Mouse (Mus musculus) embryo, embryonic 11 days (tissue): ENCODE results near the gene Mcmbp.
"Not testable (repeated sequence)": the region's sequence is repeated elsewhere in the genome, so short reads cannot be mapped to it uniquely, and the experiment has no call there.

ENCODE experiments used
- DNase-seq: peaks from one replicate; pipeline ENCODE4 v3.0.0-alpha.2; 2015

Mcmbp gene

DNA sequence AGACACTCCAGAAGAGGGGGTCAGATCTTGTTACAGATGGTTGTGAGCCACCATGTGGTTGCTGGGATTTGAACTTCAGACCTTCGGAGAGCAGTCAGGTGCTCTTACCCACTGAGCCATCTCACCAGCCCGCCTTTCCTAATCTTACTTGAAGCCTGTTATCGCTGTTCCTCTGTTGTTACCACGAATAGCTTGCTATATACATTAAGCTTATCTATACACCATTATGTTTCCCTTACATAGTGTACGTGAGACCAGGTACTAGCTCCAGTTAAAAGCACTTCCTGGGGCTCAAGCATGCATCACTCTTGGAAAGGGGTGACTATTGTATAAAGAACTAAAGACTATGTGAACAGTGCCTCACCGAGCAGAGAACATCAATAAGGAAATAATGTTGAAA lies 40.3 kb downstream of the Mcmbp start:
- DNase-seq = not testable (repeated sequence)

GRCm38 (mm10) chr7:128694848-128695247 lies 45.4 kb downstream of the Mcmbp start:
- no peak for DNase-seq

GRCm38 (mm10) chr7:128692163-128692562 lies 48.1 kb downstream of the Mcmbp start:
- no peak for DNase-seq

GRCm38 (mm10) chr7:128690796-128691195 lies 49.5 kb downstream of the Mcmbp start:
- DNase-seq = peak; percentile 64

DNA sequence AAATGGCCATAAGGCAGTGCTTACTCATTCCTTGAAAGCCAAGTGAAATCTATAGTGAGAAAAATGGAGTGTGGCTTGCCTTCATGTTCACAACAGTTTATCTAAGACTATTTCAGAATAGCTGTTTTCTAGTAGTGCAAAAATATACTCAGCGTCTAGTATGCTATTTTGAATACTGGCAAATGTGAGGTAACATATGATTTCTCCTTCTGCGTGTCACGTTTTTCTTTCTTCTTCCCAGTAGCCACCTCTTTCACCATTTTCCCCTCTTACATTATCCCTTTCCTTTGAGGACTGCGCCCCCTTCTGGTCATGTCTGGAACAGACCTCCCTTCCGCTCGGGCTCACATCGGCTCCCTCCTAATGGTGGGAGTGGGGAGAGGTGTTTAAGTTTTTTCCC lies 50.2 kb downstream of the Mcmbp start:
- peak; percentile 82 for DNase-seq

GRCm38 (mm10) chr7:128689347-128689746 lies 50.9 kb downstream of the Mcmbp start:
- no peak for DNase-seq

DNA sequence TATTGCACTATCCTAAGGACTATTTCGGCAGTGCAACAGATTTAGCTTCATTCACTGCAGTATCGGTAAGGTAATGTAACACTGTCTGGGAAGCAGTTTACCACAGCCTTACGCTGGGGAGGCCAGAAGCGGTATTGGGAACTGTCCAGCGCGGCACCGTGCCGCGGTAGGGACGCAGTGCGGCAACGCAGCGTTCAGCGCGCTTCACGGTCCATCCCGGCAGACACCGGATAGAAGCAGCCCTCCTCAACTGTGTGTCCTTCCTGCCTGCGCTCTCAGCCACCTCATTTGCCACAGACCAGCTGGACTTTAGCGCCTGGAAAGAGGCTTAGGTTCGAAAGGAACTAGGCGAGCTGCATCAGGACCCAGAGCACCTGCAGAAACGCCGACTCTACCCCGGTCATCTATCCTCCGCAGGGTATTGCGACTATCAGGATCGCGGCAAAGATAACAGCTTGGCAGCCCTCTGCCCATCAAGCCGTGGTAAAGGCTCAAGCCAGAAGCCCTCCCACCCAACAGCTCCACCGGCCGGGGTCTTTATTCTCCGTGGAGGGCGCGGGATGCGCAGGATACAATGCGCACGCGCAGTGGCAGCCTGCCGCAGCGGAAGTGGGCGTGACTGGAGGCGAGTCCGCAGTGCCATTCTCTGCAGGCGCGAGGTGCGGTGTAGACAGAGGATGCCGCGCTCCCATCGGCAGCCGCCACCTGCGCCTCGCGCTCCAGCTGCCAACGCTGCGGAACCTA lies 52.3 kb downstream of the Mcmbp start:
- peak; percentile 89 for DNase-seq

- no peak for DNase-seq
Measured at GRCm38 (mm10) chr7:128678546-128678945, 61.7 kb downstream of the Mcmbp start.

DNA sequence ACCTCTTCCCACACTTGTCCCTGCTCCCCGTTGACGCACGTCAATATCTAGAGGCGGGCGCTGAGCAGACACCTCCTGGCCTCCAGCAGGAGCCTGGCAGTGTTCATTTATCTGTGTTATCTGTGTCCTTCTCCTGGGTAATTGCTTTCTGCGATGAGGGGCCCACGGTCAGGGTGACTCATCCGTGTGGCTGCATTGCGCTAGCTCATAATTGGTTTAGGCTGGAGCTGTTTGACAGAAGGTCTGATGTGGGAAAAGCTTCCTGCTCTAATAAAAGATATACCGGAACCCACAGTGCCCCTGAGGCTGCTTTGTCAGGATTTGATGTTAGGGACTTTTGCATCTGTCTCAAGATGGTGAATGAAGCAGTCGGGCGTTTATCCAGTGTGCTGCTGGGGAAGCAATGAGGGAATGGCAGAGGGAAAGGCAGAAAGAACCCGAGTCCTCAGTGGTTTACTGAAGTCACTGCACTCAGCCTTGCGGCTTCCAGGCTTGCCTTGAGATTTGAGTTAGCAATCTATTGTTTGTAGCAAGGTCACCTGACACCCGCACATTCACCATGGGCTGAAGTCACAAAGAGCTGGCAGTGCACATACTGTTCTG lies 67.8 kb downstream of the Mcmbp start:
- DNase-seq = peak; percentile 68

GRCm38 (mm10) chr7:128671952-128672351 lies 68.3 kb downstream of the Mcmbp start:
- peak; percentile 56 for DNase-seq

DNA sequence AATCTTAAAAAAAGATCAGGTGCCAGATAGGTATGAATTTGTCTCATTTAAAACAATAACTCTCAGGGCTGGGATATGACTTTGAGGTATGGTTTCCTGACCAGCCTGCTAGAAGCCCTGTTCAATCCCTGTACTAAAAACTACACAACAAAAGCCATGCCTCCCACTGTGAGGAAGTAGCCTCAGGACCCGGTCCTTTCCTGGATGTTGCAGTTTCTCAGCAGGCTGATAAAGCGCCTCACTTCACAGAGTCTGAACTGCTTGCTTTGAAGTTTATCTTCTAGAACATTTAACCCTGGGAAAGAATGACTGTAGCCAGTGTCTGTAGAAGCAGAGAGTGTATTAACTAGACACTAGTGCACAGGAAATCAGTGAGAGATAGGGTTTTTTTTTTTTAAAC lies 71.5 kb downstream of the Mcmbp start:
- peak; percentile 18 for DNase-seq

GRCm38 (mm10) chr7:128667788-128668187 lies 72.5 kb downstream of the Mcmbp start:
- no peak for DNase-seq

DNA sequence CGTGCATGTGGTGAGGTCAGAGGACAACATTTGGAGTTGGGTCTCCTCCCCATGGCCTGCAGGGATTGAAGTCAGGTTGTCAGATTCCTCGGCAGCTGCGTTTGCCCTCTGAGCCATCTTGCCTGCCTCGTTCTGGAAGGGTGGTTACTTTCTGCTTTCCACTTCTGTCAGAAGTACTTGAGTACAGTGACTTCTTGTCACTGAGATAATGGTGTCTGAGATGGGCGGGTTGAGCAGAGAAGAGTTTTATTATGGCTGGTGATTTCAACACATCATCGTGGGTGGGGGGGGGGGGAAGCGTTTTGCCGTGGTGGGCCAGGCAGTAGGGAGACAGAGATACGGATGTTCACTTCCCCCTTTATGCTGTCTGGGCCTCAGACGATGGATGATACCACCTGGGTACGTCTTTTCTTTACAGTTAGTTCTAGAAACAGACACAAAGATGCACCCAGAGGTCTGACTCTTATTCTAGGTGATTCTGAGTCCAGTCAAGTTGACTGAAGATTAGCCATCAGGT lies 75.4 kb downstream of the Mcmbp start:
- no peak for DNase-seq

- no peak for DNase-seq
Measured at GRCm38 (mm10) chr7:128663906-128664305, 76.4 kb downstream of the Mcmbp start.

DNA sequence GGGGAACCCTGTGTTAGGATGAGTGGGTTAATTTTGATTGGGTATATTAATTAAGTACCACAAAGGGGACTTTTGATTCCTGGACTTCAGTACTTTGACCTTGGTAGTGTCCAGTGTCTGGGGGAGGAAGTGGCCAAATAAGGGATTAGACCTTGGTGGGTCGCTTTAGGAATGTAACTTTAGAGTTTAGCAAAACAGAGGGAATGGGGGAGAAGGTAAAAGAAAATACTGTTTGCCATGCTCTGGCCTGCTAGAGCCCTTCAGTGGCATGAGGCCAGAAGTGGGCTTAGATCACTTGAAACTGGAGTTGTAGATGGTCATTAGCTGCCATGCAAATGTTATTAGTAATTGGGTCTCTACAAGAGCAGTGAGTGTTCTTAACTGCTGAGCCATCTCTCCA lies 83.3 kb downstream of the Mcmbp start:
- DNase-seq = no peak
